Mouse (Mus musculus) megakaryocyte-erythroid progenitor cell, adult 5-6 weeks (primary cell): ENCODE data around the gene Ticam1. TPM values are rescaled to one million over a fixed set of nuclear protein-coding genes. Genes with fewer than 3 reads are reported as not detected.

Experiments used
- ATAC-seq: replicated peaks from 2 replicates; pipeline ENCODE4 v1.8.0; 2016; ENCODE audit warnings: mild to moderate bottlenecking, inconsistent platforms; ENCODE audit not compliant: severe bottlenecking, poor library complexity, low FRiP score, low TSS enrichment
- total RNA-seq, 2 experiments: library from RNA; stranded (forward) in 1 of 2; stranded (reverse) in 1 of 2; fragments of 200-1000, 215-1000 nt in 1 of 2; fragments of >200 nt in 1 of 2; fragmentation: Nextera tagmentation in 1 of 2; gene quantifications; 2 replicates each; pipeline ENCODE4 v1.2.3; 2014 to 2017

Ticam1 gene
- total RNA-seq, 2 experiments from 2014 or later: 3.2 to 5.8 TPM

DNA sequence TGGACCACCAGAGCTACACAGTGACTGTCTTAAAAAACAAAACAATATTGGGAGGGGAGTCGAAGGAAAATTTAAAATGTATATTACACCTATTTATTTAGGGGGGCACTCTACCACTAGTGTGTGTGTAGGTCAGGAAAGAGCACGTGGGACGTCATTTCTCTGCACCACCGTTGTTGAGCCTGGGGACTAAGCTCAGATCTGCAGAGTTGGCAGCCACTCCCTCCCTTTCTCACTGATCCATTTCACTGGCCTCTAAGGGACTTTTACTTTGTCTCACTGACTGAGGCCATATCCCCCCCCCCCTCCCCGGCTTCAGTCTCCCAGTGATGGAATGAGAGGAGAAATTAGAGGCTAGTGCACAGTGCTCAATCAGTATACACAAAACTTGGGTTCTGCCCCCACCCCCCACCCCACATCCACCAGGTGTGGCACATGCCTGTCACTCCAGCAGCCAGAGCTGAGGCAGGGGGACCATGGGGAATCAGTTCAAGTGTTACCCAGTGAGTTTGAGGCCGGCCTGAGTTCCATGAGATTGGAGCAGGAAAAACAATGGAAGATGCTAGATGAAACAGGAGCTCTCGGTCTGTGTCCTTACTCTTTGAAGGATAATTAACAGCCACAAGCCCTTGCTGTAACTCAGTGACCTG, 15.4 kb upstream of the Ticam1 start:
- no peak for ATAC-seq

DNA sequence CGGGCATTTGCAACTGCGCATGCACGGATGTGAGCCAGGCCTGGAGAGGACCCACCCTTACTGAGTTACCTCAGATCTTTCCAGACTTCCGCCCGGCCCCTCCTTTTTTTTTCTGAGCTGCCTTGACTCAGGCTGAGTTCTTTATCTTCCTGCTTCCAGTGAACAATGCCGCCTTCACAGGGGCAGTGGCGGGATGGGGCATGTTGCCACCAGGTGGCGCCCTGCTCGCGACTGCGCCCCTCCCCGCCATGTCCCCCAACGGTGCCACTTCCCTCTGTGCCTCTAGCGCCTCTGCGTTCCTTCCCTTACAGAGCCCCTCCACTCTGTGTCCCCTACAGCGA, 14.6 kb upstream of the Ticam1 start:
- ATAC-seq: peak; percentile 76

DNA sequence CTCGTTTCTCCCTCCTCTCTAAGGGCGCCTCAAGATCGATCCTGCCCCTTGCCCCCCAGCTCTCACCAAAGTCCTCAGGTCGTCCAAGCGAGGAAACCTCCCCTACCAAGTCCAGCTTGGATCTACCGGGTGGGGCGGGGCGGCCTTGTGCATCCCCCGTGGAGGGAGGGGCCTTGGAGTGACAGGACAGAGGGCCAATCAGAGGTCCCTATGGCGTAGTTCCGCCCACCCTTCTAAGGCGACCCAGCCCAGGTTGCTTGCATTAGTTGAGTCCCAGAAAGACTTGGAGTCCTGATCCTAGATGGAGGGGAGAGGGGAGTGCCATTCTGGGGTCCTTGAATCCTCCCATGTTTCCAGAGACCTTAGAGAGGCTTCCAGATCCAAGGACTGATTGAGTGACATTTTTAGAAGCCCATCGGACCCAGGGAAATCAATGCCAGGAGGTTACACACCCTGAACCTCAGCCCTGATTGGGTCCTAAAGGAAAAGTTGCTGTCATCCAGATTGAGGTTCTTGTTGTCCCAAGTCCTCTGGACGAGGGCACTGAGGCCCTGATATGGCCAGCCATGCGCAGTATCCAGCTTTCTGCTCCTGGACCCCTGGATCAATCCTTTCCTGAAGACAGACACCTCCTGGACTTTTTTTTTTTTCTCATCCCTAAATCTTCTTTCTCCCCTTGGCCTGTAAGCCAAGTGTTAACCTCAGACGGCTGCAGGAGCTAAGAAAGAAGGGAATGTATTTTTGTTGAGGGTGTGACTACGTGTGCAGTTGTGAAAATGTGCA, 14.0 kb upstream of the Ticam1 start:
- ATAC-seq: peak; percentile 71

DNA sequence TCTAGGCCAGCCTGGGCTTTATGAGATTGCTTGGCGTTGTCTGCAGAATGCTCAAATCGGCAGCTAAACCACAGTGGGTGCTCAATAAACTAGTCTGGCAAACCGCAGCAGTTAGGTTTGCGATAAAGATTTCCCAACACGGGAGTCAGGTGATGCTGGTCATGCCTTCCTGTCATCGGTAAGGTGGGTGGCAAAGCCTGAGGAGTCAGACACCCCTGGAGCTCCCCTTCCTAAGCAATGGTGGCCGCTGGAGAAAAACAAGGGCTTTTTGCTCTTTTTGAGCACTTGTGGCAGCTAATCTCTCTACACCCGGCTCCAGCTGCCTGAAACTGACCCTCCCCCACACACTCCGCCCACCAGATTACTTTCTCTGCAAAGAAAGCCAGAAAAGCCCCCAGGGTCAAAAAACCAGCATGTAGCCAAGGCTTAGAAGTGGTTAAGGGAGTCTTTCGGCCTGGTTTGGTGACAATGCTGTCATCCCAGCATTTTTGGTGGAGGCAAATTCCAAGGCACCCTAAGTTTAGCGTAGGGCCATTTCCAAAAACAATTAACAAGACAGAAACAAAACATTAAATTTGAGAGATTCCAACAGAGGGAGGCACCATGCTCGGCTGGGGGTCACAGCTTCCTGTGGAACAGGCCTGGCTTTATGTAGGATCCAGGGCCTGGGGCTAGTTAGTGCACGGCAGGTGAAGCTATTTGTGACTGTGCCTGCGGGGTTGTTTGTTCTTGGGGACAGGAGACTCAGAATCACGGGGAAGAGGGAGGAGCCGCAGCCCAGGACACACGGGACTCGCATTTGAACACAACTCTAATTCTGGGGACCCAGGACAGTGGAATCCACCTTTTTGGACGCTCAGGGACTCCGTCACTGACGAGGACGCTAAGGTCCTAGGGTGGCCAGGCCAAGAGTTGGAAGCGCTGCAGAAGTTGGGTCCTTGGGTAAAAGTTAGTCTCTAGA, 13.1 kb upstream of the Ticam1 start:
- peak; percentile 42 for ATAC-seq

DNA sequence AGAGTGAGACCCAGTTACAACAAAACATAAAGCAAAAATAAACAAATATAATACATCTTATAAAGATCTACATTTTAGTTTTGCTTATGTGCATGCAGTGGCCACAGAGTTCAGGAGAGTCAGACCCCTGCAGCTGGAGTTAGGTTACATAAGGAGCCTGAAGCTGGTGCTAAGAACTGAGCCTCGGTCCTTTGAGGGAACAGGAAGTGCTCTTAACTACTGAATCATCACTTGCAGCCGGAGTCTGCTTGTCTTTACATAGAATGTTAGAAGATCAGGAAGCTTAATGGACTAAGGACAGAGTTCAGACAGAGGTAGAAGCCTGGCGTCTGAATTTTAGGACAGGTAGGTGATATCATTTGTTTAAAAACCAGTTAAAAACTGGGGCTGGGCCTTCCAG, 12.3 kb upstream of the Ticam1 start:
- ATAC-seq: no peak

DNA sequence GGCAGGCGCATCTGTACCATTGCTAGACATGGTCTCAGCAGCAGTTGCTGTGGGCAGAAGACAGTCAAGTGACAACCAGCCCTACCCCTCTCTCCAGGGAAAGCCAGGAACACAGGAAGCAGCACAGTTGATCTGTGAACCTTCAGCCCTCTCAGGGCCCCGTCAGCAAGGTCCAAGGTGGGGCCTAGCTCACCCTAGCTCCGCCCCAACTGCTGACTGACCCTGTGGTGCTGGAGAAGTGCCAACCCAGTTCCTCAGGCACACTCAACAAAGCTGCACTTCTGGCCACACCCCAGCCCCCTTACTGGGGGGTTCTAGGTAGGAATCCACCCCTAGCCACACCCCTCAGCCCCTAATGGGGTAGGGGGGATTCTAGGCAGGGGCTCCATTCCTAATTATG, 11.2 kb upstream of the Ticam1 start:
- no peak for ATAC-seq

DNA sequence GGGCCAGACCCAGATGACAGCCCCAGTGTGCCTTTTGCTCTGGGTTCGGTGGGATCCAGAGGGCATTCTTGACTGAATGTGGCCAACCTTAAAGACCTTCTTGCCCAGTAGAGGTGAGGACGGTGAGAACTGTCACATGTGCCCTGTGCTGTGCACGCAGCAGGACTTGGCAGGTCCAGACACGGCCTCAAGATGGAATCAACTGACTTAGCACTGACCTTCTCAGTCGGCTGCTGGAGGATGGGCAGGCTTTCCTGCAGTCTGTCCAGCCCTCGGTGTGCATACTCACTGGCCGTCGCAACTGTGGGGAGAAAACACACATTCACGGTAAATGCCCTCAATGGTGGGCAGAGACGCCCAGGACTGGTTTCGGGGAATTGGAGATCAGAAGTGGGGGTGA, 9.4 kb upstream of the Ticam1 start:
- ATAC-seq: no peak

DNA sequence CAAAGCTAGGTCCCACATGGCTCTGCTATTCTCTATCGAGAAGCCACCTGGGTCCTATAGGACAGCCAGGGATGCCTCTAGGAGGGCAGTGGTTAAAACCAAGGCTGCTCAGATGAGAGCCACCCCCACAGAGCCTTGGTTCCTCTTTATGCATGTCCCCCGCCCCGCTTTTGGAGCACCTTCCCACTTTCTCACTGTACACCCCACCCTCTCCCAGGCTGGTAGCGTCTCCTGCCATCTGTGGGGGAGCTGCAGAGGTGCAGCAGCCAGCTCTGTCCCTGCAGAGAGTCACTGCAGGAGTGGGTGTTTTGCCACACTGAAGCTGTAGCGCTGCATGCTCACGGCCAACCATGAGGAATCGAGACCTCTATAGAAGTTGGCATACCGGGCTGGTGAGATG, 6.7 kb upstream of the Ticam1 start:
- ATAC-seq: no peak

DNA sequence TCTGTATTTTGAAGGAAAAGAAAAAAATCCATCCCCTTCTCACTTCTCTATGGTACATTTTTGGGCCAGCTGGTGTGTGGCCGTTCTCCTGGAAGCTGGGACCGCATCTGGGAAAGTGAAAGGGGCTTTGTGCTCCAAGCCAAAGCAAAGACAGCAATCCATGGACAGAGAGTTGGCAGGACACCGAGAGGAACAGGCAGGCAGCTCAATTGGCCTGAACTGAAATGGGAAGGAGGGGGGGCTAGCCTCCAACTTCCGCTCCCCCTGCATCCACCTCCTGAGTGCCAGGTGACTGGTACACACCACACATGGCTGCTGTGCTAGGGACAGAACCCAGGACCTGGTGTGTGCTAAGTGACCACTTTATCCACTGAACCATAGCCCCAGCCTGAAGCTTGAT, 6.2 kb upstream of the Ticam1 start:
- ATAC-seq: no peak

DNA sequence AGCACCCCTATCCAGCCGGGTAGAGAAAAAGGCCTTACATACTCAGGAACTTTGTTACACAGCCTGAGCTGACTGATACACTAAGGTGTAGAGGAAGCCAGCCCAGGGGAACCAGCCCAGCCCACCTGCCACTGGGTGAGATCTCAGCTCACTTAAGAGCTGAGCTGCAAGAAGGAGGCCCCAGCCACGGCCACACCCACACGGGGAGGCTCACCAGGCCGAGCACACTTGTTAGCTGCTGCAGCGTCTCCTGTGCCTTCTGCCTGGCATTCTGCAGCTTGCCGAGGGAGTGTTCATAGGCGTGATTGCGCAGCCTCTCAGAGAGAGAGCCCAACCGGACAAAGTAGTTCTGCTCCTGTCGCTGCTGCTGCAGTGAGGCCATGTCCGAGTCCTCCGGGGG, 4.6 kb upstream of the Ticam1 start:
- no peak for ATAC-seq

DNA sequence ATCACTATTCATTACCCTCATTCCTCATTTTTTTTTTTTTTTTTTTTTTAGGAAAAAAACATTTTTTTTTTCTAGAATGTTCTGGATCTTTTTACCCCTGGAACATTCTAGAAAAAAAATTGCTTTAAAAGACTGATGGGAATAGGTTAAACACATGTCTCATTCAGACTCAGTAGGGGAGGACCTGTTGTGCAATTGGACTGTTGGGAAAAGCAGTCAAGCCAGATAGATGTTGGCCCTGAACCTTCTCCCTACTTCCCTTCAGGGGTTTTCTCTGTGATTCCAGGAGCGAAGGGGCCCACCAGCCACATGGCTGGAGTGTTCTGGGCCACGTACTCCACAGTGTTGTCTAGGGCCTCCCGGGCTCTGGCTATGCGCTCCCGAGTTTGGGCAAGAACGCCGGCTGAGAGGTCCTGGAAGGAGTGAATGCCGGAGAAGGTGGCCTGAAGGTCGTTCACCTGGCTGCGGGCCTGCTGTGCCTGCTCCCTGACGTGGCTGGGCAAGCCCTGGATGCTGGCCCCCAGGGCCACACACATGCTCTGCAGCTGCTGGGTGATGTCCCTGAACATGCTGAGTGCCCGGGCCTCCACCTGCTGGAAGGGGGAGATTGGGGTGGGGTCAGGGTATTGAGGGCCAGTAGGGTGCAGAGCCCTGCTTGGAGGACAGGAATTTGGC, 3.0 kb upstream of the Ticam1 start:
- no peak for ATAC-seq

DNA sequence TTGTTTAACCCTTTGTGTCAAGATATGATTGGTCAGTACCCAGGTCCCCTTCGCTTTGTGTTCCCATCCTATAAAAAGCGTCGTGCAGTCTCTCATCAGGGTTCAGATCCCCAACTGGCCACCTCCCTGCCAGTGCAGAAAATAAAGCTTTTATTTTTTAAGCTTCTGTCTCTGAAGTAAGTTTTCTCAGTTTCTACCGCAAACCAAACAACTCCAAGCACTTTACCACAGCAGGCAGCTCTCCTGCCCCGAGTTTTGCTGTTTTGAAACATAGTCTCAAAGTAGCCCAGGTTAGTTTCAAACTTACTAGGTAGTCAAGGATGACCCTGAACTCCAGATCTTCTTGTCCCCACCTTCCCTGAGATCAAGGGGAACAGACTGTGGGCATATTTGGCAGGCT, 1.8 kb upstream of the Ticam1 start:
- ATAC-seq: no peak

DNA sequence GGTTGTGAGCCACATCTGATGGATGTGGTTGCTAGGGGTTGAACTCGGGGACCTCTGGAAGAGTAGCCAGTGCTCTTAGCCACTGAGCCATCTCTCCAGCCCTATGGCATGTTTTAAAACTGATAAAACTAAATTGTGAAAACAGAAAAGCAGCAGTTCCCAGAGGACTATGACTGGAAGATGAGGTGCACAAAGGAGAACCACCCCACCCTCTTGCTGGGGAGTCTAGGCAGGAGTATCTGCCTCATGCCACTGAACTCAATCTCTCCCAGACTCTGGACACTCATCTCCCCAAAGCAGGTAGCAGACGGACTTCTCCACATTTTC, 944 bp upstream of the Ticam1 start:
- no peak for ATAC-seq

DNA sequence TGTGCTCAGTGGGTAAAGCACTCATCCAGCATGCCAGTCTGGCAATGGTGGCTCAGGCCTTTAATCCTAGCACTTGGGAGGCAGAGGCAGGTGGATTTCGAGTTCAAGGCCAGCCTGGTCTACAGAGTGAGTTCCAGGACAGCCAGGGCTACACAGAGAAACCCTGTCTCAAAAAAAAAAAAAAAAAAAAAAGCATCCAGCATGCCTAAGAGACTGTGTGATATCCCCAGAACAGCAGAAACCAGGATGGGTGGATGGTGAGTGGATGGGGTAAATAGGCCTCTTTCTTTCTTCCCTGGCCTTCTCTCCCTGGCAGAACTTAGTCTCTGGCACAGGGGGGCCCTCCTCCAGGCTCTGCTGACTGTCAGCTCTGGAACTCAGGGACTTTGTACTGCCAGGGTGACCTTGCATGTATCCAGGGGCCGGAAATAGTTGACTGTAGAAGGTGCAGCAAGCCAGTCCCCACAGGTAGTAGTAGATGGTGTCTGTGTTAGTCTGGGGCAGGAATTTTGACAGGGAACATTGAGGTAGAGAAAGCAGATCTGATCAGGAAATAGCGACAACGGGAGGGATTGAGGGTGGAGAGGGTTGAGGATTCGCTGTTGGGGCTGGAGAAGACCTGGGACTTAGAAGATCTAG, 625 bp downstream of the Ticam1 start:
- no peak for ATAC-seq

DNA sequence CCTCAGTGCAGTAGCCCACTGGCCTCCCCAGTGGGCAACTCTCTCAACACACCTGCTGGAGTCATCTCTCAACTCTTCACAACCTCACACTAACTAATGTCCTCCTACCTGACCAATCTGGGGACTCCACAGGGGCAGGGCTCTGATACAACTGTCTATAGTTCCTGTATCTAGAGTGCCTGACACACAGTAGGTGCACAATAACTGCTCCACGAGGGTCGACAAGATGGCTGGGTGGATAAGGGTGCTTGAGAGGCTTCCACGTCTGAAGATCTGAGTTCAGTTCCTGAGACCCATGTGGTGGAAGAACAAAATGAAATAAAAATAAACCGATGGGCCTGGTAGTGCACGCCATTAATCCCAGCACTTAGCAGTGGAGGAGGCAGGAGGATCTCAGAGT, 2.6 kb downstream of the Ticam1 start:
- ATAC-seq: no peak

DNA sequence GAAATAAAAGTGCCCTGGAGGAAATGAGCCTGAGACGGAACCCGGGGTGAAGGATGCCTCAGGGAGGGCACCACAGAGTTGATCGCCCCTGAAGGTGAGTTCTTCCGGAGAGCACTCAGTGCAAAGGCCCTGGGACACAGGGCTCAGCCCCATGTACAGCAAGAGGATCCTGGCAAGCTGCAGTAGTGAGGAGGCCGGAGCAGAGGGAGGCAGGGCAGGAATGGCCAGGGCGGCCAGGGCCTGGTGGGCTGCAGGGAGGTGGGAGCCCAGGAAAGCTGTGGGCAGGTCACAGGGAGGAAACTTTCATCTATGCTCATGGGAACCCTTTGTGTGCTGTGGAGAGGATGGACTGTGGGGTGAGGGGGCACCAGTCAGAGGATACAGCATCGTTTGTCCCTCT, 3.1 kb downstream of the Ticam1 start:
- ATAC-seq: no peak

DNA sequence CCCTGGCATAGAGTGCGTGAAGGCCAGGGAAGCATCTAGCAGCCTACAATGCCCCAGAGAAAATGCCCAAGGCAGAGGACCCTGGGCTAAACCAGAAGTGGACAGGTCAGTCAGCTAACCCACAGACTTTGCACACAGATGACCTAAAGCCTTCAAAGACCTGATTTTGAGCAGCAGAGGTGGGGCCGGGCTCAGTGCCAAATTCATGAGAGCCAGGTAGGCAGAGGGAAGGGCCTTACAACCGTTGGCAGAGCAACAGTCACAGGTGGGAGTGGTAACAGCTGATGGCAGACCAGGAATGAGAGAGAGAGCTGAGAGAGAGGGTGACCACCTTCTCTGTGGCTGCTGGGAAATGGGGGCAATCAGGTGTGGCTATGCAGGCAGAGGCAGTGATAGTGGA, 3.9 kb downstream of the Ticam1 start:
- ATAC-seq: no peak

DNA sequence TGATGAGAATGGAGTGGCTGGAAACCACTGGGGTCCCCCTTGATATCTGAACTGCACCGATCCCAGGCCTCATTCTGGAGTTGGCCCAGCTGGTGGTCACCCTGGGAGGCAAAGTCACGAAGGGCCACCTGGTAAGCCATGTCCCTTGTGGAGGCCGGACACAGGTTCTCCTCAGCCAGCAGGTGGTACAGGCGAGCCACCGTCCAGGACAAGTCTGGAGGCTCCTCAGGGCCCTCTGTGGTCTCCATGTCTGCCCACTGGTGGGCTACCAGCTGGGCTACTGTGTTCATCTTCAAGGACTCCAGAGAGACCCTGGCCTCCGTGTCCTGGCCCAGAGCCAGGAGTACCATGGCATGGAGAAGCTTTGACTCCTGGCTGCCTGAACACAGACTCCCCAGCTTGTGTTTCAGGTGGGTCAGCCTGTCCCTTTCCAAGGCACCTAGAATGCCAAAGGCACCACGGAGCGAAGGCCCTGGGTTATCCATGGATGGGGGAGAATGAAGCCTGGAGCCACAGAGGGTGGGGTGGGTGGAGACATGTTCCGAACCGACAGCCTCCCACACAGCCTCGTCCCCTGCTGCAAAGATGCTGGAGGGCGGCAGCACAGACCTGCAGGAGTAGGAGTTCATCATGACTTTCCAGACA, 4.9 kb downstream of the Ticam1 start:
- no peak for ATAC-seq

DNA sequence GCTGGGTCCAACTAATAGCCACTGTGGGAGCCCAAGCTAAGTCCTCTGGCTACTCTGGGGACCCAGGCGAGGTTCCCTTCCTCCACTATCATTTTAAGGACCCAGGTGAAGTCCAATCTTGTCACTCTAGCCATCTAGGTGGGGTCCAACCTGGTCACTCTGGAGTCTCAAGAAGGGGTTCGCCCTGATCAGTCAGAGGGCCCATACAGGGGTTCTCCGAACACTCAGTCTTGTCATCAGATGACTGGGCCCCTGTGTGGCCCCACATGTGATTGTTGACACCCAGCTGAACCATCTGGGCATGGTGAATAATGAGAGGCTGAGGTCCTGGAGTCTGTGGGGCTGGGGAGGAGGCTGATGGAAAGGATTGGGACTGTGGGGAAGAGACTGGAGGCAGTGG, 6.8 kb downstream of the Ticam1 start:
- no peak for ATAC-seq
